Mouse (Mus musculus): Measurements from ENCODE around the gene Slc2a8.
"Not testable (repeated sequence)": the region's sequence is repeated elsewhere in the genome, so short reads cannot be mapped to it uniquely, and the experiment has no call there.

The Slc2a8 gene

GRCm38 (mm10) chr2:32981725-32982271 lies at the start of gene Slc2a8:
Gene Slc2a8 (minus strand): TSS chr2:32982083.
- peak; percentile 93 to 95 for DNase-seq

GRCm38 (mm10) chr2:33025040-33025439 lies 43.2 kb upstream of the Slc2a8 start:
- DNase-seq, result no peak

DNA sequence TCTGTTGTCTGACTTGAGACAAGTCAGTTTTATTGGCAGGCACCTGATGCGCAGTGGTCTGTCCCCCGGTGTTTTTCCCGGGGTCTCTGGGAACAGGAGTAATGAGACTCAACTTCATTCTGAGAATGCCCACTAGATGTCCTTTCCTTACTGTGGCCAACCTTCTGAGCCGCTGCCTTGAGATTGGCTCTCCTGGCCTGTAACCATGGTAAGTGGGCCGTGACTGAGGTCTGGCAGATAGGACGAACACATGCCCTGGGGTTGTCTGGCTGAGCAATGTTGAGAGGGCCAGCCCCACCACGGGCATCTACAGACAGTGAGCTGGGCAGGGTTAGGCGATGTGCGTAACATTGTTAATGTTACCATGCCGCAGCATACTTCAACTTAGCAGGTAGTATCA lies 42.7 kb upstream of the Slc2a8 start:
- peak; percentile 83 to 88 for DNase-seq

- no peak for DNase-seq
These were observed 41.0 kb upstream of the Slc2a8 start for GRCm38 (mm10) chr2:33022846-33023245.

- no peak for DNase-seq
These were observed 36.1 kb upstream of the Slc2a8 start for GRCm38 (mm10) chr2:33018026-33018425.

- DNase-seq, result no peak
These were observed 35.3 kb upstream of the Slc2a8 start for GRCm38 (mm10) chr2:33017191-33017590.

GRCm38 (mm10) chr2:33014877-33015276 lies 33.0 kb upstream of the Slc2a8 start:
- DNase-seq, result peak; percentile 87 to 92

DNA sequence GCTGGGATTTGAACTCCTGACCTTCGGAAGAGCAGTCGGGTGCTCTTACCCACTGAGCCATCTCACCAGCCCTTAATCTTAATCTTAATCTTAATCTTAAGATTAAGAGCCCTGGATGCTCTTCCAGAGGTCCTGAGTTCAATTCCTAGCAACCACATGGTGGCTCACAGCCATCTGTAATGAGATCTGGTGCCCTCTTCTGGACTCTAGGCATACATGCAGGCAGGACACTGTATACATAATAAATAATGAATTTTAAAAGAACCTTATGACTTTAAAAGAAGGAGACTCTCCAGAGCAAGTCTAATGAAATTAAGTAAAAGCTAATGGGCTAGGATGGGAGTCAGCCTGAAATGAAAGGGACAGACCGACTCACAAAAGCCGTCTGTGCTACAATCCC lies 27.2 kb upstream of the Slc2a8 start:
- not testable (repeated sequence) for DNase-seq

DNA sequence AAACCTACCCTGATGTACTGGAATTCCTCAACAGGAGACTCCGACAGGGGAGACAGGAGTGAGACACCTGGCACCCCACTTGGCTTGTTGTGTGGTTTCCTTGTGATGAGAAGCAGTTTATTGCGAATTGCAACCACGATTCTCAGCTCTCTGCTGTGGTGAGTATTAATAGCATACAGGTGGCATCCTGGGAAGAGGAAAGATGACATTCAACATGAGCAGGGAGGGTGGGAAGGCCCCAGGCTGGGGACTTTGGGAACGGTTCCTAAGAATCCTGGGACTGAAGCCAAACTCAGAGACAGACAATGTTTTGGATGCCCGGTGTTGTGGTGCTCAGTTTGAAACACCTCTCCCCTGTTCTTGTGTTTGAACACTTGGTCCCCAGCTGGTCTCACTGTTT lies 23.2 kb upstream of the Slc2a8 start:
- DNase-seq, result peak; percentile 80 to 81

- DNase-seq, result no peak
These were observed 20.3 kb upstream of the Slc2a8 start for GRCm38 (mm10) chr2:33002144-33002543.

DNA sequence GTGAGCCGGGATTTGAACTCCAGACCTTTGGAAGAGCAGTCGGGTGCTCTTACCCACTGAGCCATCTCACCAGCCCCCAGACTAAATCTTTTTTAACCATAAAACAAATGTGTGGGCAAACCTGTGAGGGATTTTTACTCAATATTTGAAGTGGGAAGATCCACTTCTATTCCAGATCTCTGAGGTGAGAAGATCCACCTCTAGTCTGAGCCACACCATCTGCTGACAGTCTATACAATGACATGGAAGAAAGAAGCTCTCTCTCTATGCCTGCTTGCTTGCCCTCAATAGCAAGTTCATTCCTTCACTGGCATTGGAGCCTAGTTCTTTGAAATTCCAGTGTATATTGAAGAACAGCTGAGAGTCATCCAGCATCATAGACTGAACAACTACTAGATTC lies 17.9 kb upstream of the Slc2a8 start:
- no peak for DNase-seq

DNA sequence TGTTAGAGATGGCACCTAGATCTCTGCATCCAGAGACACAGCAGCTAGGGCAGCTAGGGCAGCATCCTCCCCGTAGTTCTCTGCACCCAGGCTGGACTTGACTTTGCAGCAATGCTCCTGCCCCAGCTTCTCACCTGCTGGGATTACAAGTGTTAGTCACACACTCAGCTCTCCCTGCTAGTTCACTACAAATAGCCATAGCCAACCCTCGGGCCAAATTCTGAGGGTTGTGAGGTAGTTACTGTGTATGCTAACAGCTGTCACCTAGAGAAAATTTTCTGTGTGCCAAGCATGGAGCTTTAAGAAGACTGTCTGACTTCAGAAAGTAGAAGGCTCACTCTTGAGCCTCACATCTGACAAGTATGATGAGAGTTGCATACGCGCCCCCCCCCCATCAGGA lies 15.9 kb upstream of the Slc2a8 start:
- DNase-seq, result no peak

DNA sequence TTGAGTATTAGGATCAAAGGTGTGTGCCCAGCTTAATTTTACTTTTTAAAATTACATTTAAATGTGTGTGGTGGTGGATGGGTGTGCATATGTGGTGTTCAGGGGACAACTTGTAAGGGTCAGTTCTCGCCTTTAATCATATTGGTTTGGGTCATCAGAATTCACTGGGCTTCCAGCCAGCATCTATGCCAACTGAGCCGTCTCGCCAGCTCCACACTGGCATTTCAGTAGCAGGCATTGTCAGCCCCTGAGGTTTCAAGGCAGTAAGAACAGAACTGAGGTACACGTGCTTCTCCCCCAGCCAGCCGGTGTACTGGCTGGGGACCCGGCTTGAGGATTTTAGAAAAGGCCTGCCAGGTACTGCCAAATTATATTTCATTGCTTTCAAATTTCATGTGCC lies 15.2 kb upstream of the Slc2a8 start:
- DNase-seq, result peak; percentile 79 to 83

- DNase-seq, result no peak
These were observed 10.2 kb upstream of the Slc2a8 start for GRCm38 (mm10) chr2:32992130-32992529.

DNA sequence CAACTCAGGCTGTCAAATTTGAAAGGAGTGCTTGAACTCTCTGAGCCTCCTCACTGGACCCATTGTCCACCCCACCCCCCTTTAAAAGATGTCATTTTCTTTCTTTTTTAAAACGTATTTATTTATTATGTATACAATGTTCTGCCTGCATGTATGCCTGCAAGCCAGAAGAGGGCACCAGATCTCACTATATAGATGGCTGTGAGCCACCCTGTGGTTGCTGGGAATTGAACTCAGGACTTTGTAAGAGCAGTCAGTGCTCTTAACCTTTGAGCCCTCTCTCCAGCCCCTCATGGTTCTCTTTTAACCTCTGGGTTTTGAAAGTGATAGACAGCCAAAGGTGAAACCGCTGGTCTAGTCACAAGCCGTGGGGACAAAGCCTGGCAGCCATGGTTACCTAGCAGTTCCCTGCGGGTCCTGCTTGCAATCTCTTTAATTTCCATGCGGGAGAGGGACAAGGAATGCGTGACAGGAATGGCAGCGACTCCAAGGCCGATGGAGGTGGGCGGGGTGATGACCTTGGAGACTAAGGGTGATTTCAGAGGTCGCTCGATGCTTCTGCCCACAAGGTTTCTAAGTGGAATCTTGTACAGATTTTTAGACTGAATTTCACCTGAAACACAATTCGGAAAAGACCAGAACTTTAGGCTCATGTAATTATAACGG lies 8.4 kb upstream of the Slc2a8 start:
- DNase-seq, result peak in 1 of 2 experiments; percentile 48

DNA sequence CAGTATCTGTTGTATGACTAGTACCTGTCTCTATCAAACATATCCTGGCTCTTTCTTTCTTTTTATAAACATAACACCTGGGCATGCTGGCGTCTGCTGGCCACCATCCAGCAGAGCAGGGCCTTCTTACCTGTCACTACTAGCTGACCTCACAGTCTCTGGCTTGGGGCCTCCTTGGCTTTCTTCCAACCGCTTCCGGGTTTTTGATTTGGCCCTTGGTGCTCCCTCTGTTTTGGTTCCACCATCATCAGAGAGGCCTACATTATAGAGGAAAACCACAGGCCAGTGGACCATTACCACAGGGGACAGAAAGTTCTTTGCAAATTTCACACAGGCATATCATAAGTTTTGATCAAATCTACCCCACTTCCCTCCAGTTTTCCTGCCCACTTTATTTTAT lies 7.5 kb upstream of the Slc2a8 start:
- peak; percentile 62 to 66 for DNase-seq

DNA sequence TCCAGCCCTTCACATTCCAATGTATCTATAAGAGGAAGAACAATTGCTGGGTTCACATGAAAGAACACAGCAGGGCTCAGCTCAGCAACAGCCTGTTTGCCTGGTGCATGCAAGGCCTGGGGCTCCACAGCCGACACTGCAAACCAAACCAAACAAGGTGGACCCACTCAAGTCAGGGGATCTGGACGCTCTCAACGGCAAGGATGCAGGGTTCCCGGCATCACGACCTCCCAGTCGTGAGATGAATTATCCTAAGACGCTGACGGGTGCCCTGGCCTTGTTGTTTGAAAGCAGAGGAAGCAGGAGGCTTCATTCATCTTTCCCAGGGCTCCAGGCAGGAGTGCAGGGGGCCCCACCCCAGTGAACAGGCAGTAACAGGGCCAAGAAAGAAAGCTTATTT lies 4.0 kb upstream of the Slc2a8 start:
- DNase-seq, result no peak

DNA sequence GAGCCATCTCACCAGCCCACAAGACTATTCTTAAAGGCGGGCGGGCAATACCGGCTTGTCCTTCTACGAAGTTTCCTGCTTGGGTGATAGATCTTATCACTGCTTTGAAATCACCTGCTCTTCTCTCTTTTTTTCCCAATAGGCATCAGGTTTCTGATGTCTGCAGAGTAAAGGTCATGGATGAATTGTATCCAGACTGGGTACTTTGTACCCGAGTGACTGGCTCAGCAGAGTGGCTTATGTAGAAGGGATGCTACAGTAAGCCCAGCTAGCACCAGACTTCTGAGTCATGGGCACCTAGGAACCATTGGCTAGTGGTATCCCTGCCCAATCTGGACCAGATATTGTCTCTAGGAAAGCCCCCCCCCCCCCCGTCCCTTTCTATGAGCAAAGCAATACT lies 1.7 kb upstream of the Slc2a8 start:
- DNase-seq, result no peak

- no peak for DNase-seq
These were observed 817 bp upstream of the Slc2a8 start for GRCm38 (mm10) chr2:32982700-32983099.

DNA sequence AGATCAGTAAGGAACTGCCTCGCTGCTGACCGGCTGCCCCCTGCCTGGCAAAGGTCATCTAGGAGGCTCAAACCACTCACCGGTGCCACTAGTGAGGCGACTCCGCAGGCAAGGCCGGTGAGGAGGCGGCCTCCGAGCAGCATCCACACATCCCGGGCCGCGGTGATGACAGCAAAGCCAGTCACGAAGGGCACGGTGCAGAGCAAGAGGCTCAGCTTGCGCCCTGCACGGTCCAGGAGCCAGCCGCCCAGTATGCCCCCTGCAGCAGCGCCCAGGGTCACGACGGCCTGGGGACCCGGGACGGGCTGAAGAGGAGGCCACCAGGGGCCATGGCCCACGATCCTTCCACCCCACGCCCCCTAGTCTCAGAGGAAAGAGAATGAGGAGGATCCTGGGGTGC lies 602 bp downstream of the Slc2a8 start:
- peak in 1 of 2 experiments; percentile 42 for DNase-seq

- DNase-seq, result peak in 1 of 2 experiments; percentile 54
These were observed 2.2 kb downstream of the Slc2a8 start for GRCm38 (mm10) chr2:32979675-32980074.

GRCm38 (mm10) chr2:32978675-32979074 lies 3.2 kb downstream of the Slc2a8 start:
- no peak for DNase-seq

GRCm38 (mm10) chr2:32977114-32977513 lies 4.8 kb downstream of the Slc2a8 start:
- no peak for DNase-seq

DNA sequence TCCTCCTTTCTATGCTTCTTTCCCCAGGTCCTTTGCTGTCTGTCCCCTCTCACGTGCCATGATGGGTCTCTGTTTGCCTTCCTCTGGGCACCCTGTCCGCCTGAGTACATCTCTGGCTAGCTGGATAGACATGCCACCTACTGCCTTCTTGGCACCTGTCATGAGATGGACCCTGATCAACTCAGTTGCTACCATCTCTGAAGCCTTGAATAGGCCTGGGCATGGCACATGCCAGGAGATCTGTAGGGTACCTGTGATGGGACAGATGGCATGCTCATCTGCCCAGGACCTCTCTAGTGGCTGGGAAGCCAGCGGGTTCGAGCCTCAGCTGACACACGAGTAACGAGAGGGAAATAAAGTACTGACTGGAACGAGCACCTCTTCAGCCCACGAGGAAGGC lies 7.7 kb downstream of the Slc2a8 start:
- peak in 1 of 2 experiments; percentile 57 for DNase-seq

GRCm38 (mm10) chr2:32971235-32971634 lies 10.6 kb downstream of the Slc2a8 start:
- DNase-seq, result peak; percentile 85 to 87
